Mouse (Mus musculus): Measurements from ENCODE around the gene Mmab.

GRCm38 (mm10) chr5:114407269-114407668 is 36.6 kb downstream of the Mmab start:
- TF ChIP-seq CTCF (IDR thresholded peaks at IDR 0.05; ENCODE audit: borderline replicate concordance, insufficient read depth, low read depth, low read length) (no peak), POLR2A (IDR thresholded peaks at IDR 0.05; ENCODE audit: borderline replicate concordance, insufficient read depth, low read length) (no peak)

Data from cerebellum, adult 2 months (tissue).